Mouse (Mus musculus) frontal cortex, postnatal 25 days (tissue): ENCODE measurements around the gene Rnf212b.

ENCODE experiments used
- DNase-seq, 2 experiments: peaks; one replicate each; pipeline ENCODE4 v3.0.0; 2022; ENCODE audit warnings: low spot score in 2 of 2

Rnf212b gene

DNA sequence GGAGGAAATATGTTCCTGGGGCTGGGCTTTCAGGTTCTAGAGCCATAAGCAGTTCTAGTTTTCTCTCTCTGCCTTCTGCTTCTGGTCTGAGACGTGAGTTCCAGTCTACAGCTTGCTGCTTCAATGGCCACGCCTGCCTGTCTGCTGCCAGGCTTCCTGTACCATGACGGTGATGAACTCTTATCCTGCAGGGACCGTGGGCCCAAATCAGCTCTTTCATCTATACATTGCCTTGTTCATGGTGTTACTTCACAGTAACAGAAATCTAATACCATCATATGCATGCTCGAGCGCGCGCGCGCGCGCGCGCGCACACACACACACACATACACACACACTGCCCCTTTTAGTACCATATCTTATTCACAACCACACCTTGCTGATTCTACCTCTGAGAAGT lies 17.2 kb upstream of the Rnf212b start:
- DNase-seq: no peak

DNA sequence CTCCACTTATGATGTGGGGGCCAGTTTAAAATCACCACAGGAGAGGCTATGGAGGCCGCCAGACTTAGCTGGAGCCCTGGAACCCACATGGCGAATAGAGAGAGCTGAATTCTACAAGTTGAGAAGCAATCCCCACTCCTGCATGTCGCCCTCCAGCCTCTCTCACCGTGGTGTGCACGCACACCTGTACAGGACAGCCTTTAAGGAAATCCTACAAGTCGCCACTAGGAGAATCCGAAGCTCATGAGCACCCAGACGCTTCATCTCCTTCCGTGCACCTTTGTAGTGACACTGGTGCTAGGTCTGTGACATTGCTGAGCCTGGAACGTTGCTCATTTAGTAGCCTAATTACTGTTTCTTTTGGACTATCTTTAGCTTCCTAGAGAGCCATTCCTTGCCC lies 14.3 kb upstream of the Rnf212b start:
- no peak for DNase-seq

DNA sequence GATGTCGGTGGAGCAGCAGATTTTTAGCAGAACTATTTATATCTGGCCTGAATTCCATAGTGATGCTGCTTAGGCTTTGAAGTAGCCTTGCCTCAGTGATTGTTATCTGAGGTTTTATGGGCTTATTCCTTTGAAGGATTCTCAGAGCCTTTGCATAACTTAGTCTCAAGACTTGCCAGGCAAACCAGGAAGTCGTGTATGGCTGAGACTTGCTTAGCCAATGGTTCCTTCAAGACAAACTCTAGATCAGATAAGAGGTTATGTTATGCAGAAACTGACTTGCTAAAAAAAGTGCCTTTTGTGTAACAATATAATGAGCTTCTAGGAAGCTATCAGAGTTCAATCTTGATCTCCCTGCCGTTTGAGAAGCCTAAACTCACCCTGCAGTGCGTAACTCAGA lies 11.5 kb upstream of the Rnf212b start:
- no peak for DNase-seq

DNA sequence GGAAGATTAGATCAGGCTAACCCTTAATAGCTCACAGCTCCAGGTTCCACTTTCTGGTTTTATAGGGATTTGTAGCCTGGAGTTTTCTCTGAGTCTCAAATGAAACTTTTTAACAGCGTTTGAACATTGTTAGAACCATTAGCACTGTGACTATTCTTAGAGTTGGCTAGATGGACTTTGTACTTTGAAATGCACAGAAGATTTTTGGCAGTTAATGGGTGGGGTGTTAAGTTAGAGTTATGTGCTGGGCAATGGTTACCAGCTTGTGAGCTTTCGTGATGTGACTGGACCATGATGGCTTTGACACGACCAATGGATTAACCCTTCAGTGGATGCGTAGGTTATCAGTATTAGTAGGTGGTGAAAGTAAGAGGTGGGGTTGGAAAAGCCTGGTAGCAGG lies 7.8 kb upstream of the Rnf212b start:
- DNase-seq: no peak

DNA sequence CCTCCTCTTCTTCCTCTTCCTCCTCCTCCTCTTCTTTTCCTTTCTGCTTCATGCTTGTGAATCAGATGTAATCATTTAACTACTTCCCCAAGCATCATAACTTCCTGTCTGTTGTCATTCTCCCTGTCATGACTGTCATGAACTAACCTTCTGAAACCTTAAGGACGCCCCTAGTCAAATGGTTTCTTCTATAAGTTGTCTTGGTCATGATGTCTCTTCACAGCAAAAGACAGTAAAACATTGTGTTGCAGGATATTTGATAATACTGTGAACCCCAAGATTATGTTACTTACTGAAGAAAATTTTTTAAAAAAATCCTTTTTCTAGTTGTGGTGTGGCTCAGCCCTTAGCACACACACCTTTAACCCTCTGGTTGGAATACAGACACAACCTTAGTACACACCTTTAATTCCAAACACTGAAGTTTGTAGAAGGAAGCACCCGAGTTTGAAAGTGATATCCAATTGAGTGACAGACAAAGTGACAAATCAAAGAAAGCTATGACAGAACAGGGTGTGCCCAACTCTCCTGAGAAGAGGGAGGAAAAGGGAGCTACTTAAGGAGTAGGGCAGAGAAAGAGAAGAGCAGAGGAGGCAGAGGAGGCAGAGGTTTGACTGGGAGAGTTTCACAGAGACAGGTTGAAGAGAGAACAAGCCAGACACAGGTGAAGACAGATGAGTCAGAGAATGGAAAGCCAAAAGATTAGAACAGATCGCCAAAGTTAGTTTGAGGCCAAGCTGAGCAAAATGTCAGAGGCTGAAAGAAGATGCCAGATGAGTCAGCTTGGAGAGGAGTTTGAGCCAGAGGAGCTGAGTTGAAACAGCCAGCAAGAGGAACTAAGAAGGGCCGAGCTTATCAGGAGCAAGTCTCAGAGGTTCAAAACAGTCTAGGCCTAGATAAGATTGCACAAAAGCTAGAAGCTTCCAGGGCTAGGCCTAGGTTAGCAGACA lies 4.9 kb upstream of the Rnf212b start:
- no peak for DNase-seq

DNA sequence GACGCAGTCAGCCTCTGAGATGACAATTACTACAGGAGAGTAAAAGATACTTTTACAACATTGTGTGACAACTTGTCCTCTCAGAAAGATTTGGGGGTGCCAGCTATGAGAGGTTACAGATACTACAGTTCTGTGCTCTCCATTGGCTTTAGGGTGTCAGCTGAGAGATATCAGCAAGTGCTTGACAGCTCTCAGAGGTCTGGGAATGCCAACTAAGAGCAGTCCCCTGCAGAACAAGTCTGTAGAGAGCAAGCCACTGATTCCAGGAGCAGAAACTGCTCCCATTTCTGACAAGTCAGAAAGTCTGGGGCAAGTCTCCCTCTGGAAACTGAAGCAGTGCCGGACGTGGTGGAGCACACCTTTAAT lies 4.3 kb upstream of the Rnf212b start:
- no peak for DNase-seq

DNA sequence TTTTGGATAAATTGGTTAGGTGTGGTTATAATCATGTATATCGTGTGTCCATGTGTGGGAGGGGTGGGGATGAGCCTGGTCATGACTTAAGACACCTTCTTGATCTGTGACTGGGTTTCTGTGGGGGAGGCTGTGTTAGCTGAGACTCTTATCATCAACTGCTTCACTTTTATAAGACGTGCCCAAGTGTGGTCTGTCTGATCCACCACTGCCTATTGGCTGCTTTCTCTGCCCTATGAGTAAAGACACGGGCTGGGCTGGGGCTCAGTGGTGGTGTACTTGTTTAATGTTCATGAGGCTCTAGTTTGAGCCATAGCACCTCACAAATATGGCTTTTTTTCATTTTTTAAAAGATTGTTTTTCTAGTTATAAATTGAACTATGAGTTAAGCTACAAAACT lies 1.8 kb downstream of the Rnf212b start:
- DNase-seq: no peak

DNA sequence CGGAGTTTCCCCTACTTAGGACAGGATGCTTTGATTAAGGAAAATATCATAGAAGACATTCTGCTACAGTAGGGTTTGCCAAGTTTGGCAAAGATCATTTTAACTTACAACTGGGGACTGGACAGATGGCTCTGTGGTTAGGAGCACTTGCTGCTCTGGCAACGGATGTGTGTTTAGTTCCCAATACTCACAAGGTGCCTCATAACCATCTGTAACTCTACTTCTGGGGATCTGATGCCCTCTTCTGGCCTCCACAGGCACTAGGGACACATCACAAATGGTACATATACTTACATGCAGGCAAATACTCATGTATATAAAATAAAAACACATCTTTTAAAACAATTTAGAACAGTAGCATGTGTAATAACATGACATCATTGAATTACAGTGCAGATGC lies 3.9 kb downstream of the Rnf212b start:
- peak in 1 of 2 experiments; percentile 9 for DNase-seq

DNA sequence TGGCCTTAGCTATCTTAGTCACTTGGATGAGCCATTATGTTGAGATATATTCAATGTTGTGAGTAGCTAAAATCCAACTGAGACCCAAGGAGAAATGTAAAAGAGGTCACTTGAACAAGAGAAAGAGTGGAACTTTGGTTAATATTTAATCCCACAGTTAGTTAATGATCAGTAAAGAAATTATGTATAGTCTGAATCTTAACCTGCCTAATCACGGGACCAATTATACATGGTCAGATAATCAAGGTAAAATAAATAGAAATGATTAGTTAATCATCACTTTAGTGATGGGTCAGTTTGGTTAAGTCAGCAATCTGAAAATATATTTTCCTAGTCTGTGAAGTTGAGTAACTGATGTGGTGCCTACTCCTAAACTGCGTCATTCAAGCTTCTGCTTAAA lies 8.4 kb downstream of the Rnf212b start:
- DNase-seq: no peak

DNA sequence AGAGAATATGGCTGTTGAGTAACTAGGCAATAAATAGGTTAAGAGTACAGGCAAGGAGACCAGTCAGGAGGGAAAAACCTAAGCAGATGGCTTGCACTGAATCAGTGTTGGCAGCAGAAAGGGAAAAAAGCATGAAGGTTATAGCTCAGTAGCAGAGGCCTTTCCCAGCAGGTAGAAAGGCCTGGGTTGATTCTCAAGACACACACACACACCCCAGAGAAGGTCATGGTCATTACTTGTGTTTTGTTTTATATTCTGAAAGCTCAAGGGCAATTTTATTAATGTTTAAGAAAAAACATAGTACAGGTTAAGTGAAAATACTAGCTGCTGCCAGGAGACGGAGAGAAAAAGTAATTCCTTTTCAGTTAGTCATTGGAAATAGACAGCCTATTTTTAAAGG lies 9.8 kb downstream of the Rnf212b start:
- no peak for DNase-seq

DNA sequence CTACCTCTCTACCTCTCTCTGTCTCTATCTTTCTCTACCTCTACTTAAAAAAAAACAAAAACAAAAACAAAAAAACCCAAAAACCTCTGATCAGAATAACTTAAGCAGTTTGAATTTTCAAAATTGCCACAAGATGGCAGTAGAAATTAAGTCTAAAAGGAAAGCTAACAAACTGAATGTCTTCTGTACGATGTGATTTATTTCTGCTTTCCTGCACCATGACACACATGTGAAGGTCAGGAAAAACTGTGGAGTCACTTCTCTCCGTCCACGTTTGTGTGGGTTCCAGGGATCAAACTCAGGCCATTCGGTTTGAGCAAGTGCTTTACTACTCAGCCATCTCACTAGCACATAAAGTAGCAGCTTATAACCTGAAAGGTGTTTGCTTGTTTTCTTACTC lies 29.5 kb downstream of the Rnf212b start:
- DNase-seq: no peak

DNA sequence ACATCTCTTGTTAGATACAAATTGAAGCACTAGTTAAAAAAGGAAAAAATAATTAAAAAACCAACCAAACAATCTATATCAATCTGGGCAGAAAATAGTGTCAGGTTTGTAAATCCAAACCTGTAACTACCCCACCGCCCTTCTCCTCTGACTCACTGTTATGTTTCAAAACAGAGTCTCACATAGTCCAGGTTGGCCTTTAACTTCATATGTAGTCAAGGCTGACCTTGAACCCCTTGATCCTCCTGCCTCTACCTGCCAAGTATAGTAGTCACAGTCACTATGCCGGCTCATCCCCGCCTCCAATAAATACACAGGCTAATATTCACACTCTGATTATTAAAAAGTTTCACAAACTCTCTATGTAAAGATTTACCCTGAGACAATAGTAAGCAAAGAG lies 41.8 kb downstream of the Rnf212b start:
- DNase-seq: no peak

DNA sequence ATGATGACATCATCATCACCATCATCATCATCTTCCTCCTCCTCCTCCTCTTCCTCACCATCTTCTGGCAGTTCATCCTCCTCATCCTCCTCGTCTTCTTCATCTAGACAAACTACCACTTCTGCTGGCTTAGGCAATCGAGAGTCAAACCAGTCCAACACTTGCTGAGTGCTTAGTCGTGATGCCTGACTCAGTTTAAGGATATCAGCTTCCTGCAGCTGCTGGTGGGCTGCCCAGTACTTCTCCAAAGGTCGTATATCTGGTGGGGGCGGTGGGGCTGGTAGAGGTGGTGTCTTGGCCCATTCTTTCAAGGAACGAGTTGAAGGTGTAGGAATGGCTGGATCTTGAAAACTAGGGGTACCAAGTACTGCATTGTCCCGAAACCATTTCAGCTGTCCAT lies 42.8 kb downstream of the Rnf212b start:
- no peak for DNase-seq

DNA sequence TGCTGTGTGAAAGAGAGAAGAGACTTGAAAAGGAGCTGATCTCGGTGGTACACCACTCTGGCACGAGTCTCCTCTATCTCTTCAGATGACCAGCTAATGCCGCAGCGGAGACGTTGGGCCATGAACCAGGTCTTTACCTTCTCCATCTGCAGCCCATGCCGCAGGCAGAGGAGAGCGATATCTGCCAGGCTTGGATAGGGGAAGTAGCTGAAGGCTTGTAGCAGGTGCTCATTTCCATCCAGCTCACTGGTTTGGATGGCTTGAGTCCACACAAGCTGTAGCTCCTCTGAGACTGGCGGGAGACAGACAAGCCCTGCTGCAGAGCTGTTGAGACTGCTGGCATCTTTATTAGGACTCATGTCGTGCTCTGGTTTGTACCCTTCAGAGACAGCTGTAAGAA lies 44.0 kb downstream of the Rnf212b start:
- DNase-seq: no peak

DNA sequence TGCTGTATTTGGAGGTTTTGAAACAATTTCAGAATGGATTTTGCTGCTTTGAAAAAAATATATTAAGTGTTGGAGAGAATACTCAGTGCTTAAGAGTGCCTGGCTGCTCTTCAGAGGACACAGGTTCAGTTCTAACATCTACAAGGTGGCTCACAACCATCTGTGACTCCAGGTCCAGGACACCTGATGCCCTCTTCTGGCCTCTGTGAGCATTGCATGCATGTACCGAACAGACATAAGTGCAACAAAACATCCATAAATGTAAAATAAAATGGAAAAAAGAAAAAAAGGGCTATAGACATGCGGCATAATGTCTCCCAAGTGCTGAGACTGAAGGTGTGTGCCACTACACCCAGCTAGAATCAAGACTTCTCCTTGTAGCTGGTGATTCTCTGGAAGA lies 46.6 kb downstream of the Rnf212b start:
- DNase-seq: no peak

DNA sequence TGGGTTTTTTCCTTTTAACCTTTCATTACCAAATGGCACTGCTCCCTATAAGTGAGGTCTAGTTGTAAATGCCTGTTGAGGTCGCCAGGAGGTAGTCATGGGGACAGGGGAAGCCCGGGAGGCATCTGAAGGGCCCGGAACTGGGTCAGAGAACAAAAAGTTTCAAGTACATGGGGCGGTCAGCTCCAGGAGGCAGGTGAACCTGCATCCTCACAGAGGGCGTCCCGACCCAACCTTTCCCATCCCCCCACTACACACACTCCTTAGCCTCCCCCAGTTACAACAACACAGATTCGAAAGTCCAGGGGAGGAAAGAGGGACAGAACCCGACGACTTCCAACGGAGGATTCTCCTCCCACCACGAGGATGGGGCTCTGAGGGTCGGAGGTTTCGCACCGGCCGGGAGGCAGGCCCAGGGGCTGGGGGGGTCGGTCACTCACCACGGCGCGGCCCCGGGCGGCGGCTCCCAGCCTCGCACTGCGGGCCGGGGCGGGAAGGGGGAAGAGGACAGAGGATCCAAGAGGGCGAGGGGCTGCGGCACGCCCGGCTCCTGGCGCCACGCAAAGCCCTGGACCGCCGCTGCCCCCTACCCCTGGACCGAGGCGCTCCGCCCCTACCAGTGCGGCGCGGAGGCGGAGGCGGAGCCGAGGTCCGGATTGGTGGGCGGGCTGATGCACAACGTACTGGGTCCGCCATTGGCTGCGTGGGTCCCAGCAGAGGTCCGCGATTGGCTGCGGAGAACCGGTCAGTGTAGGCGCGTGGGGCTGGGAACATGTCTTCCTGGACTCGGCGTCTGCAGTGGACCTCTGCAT lies 49.8 kb downstream of the Rnf212b start:
- peak; percentile 80 to 87 for DNase-seq

DNA sequence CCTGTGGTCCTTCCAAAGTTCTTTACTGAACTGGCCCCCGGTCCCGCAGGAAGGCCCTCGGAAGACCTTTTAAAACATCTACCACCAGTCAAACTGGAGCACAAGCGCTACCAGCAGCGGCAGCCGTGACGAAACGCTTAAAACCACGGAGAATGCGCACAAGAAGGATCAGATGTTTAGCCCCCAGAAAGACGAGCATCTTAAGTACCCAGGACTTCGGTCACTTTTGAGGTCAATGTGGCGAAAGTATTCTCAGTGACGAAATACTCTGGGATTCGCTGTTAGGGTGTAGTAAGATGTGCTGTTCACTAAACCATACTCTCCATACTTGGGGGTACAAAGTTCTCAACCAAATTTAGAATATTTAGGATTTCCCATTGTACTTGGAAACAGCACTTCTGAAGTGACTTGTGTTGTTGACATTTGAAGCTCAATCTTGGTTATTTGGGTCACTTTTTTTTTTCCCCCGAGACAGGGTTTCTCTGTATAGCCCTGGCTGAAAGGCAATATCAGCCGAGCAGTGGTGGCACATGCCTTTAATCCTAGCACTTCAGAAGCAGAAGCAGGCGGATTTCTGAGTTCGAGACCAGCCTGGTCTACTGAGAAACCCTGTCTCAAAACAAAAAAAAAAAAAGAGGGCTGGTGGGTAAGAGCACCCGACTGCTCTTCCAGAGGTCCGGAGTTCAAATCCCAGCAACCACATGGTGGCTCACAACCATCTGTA lies 50.5 kb downstream of the Rnf212b start:
- DNase-seq: no peak

DNA sequence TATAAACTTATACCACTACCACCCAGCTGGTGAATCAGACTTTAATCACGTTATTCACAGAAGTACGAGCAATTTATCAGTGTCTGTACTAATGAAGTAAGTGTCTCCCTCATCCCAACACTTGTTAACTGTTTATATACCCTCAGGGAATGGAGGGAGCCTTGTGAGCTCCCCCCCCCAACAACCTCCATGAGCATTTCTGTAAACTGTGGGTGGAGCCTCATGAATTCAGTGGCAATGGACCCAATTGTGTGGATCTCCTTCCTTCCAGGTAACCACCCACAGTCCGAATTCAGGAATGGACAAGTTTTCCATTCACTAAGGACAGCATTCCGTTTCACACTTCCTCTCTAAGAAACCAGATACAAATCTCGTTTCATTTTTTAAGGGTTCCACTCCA lies 51.7 kb downstream of the Rnf212b start:
- DNase-seq: no peak

DNA sequence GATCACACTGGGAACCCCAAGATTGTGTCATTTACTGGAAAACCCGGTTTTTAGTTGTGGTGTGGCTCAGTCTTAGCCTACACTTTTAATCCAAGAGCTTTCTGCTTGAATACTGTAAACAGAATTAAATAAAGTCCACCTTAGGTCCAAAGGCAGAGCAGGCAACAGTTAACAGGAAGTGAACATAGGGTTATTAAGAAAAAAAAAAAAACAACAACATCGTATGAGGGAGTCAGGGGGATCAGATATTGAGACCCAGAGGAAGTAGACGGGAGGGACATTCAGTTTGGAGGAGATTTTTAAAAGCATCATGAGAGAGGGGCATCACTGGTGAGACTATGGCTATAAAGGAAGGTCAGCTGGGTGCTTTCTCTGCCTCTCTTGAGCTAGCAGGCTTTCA lies 52.3 kb downstream of the Rnf212b start:
- no peak for DNase-seq

DNA sequence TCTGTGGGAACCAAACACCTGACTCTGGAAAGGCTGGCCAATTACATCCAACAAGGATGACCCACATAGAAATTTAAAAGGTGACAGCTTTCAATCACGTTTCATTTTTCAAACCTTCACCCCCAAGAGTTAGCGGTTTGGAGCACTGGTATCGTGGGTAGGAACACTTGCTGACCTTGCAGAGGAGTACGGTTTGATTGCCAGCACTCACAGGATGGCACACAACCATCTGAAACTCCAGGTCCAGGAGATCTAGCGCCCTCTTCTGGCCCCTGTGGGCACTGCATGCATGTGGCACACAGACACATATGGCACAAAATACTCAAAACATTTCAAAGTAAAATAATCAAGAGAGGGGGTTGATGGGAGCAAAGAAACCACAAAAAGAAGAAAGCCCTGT lies 53.0 kb downstream of the Rnf212b start:
- DNase-seq: no peak

DNA sequence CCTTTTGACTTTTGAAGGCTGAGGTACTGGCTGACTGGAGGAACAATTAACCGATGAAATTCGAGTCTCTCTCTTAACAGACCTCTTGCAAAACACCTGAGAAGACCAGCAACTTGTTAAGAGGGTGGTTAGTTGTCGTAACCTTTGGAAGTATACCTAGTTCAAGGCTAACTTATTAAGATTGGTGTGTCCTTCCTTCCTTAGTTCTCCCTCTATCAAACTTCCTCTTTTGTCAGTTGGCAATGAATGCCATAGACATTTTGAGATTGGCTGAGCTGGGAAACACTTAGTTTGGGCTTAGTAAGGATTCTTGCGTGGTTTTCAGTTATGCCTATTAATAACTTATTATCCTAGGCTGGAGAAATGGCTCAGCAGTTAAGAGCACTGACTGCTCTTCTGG lies 54.1 kb downstream of the Rnf212b start:
- no peak for DNase-seq

DNA sequence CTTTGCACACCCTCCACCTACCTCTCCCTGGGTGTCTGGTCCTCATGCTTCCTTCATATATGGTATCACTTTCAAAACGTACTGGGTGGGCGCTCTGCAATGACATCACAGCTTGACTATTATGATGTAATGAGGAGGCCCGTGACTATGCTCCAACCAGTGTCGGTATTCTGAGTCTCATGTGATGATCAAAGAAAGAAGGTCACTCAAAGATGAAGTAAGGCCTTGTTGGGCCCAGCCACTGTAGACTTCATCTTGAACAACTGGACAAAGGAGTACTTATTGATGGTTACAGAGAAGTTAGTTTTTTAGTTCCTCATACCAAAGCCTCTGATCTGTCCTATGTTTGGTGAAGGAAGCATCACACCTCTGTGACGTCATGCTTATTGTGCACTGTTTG lies 56.9 kb downstream of the Rnf212b start, which contains the start of gene Homez:
Homez (minus strand) TSS at position 101 of the 400 bp plus-strand sequence.
- DNase-seq: no peak
